Mouse (Mus musculus) small intestine, adult 2 months (tissue): Measurements from ENCODE around the gene Dennd6a. TPM values are rescaled to one million over a fixed set of nuclear protein-coding genes. Genes with fewer than 3 reads are reported as not detected.
A peak's percentile ranks its signal among the peaks of the same experiment; 100 is the strongest.

Experiments
- H3K27ac ChIP-seq: fragments of 200-500 bp; 2 replicates; pipeline ENCODE4 v1.5.1; 2012; ENCODE audit warnings: low read depth, low read length, control low read depth, inconsistent platforms; ENCODE audit not compliant: insufficient read depth
- H3K27me3 ChIP-seq: fragments of 200-500 bp; 2 replicates; pipeline ENCODE4 v1.6.1; 2012; ENCODE audit warnings: mild to moderate bottlenecking, moderate library complexity, low read length, inconsistent platforms; ENCODE audit not compliant: control insufficient read depth, insufficient read depth
- H3K36me3 ChIP-seq: fragments of 200-500 bp; 2 replicates; pipeline ENCODE4 v1.6.1; 2012; ENCODE audit warnings: mild to moderate bottlenecking, low read length, control low read depth, inconsistent platforms; ENCODE audit not compliant: control insufficient read depth, insufficient read depth
- H3K4me1 ChIP-seq: fragments of 200-500 bp; 2 replicates; pipeline ENCODE4 v1.6.1; 2012; ENCODE audit warnings: low read length, inconsistent platforms, mixed read lengths; ENCODE audit not compliant: control insufficient read depth, insufficient read depth, insufficient read length
- H3K4me3 ChIP-seq: fragments of 200-500 bp; 2 replicates; pipeline ENCODE4 v1.5.1; 2012; ENCODE audit warnings: low read depth, mild to moderate bottlenecking, control low read depth, inconsistent platforms, low read length, moderate library complexity
- CTCF ChIP-seq: fragments of 200-500 bp; IDR thresholded peaks from 2 replicates; pipeline ENCODE4 v1.5.1; 2012; ENCODE audit warnings: low read depth, mild to moderate bottlenecking, control low read depth, inconsistent platforms, low read length, moderate library complexity, mixed read lengths; ENCODE audit not compliant: insufficient replicate concordance, insufficient read length; ENCODE audit errors: extremely low read depth
- POLR2A ChIP-seq: fragments of 200-500 bp; IDR thresholded peaks from 2 replicates; pipeline ENCODE4 v1.6.1; 2012; ENCODE audit warnings: low read depth, mild to moderate bottlenecking, control low read depth, inconsistent platforms, low read length, moderate library complexity
- WGBS: fragments of 180-500 bp; shearing (Covaris S2); methylation state at CpG from one replicate; pipeline ENCODE4 v1.1.7; 2018; 5-methylcytosine and 5-hydroxymethylcytosine counted together
- polyA plus RNA-seq: library from polyadenylated mRNA; depleted of rRNA; stranded (reverse); fragments of >200 nt; gene quantifications from 2 replicates; pipeline ENCODE4 v1.2.3, GENCODE M21; 2012

Dennd6a gene
- polyA plus RNA-seq, 1 experiment: 8.6 TPM

DNA sequence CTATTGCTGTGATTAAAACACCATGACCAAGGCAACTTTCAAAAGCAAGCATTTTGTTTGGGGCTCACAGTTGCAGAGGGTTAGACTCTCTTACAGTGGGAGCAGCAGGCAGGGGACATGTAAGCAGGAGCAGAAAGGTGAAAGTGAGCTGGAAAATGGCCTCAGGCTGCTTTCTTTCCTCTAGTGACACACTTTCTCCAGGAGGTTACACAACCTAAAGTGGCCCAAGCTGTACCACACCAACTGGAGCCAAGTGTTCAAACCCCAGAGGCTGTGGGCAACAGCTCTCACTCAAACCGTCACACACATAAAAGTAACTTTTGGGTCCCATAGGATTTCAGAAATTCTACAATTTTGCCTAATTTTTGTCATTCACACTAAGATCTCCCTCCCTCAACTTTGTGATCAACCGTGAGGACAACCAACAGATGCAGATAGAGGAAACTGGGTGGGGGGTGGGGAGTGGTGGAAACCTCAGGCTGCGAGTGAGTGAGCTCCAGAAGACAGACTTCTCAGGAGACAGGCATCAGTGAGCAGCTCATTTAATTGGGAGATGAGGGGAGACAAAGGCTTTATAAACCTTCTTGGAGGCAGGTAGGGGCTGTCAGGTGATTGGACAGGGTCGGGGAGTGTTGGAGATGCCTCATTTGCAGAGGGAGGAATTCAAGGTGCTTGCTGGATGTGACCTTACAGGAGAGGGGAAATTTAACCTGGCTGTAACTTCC, 1.5 kb upstream of the Dennd6a start:
- Histone ChIP-seq H3K4me1 (no peaks in the 10 kb centered on the region), H3K36me3 (no peaks in the 10 kb centered on the region), H3K27ac (no peak overlapping the region), H3K4me3 (no peak overlapping the region), H3K27me3 (no peaks in the 10 kb centered on the region)
- 71% methylated on average over 4 of the region's 4 CpGs for WGBS
- TF ChIP-seq CTCF (no peak), POLR2A (no peak)

DNA sequence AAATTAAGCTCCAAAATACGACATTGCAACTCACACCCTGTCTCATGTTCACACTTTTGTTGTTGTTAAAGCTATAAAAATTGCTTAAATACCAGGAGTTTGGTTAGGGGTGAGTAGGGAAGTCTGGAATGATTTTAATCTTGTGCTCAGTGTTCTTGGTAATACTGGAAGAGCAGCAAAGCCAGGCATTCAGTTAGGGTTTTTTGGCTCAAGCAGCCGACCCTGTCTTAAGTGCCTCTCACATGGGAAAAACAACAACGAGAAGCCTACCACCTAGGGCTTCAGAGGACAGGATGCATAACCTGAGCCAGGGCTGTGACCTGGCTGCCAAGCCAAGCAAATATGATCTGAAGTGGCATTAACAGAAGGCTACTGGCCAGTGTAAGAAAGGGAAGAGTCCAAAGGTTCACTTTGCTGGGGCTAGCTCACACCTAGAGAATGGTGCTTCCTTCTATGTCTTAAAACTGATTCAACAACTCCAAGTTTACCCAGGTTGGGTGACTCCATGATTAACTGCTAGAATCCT, 2.7 kb downstream of the Dennd6a start:
- no peak for TF ChIP-seq CTCF
- no peak for TF ChIP-seq POLR2A
- Histone ChIP-seq H3K27ac (no peak overlapping the region), H3K4me3 (no peak overlapping the region), H3K4me1 (no peaks in the 10 kb centered on the region; the same call in 1 of the 2 replicates), H3K36me3 (no peaks in the 10 kb centered on the region), H3K27me3 (no peaks in the 10 kb centered on the region)
- 88% methylated on average over 3 of the region's 3 CpGs for WGBS

DNA sequence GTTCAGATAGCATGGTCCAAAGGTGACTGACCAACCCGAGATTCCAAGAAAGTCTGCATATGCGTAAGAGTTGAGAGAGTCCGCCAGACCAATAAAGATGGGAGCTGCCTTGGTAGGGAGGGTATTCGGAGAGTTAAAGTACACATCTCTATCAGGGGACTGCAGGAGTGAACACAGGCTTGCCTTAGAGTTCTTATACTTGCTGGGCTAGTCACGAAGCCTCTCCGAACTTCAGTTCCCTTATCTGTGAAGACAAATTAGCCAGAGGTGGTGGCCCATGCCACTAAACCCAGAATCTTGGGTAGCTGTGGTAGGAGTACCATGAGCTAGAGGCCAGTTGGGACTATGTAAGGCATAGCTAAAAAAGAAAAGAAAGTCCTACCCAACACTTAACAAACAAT, 5.1 kb downstream of the Dennd6a start:
- WGBS: 22% methylated on average over 6 of the region's 6 CpGs
- no peak; the same call in 1 of the 2 replicates for TF ChIP-seq POLR2A
- TF ChIP-seq CTCF: no peak
- H3K4me1 ChIP-seq: no peaks in the 10 kb centered on the region; the same call in 1 of the 2 replicates
- no peaks in the 10 kb centered on the region for H3K36me3 ChIP-seq
- no peak overlapping the region for H3K4me3 ChIP-seq
- H3K27ac ChIP-seq: peak overlapping the region; percentile 99
- no peaks in the 10 kb centered on the region for H3K27me3 ChIP-seq

DNA sequence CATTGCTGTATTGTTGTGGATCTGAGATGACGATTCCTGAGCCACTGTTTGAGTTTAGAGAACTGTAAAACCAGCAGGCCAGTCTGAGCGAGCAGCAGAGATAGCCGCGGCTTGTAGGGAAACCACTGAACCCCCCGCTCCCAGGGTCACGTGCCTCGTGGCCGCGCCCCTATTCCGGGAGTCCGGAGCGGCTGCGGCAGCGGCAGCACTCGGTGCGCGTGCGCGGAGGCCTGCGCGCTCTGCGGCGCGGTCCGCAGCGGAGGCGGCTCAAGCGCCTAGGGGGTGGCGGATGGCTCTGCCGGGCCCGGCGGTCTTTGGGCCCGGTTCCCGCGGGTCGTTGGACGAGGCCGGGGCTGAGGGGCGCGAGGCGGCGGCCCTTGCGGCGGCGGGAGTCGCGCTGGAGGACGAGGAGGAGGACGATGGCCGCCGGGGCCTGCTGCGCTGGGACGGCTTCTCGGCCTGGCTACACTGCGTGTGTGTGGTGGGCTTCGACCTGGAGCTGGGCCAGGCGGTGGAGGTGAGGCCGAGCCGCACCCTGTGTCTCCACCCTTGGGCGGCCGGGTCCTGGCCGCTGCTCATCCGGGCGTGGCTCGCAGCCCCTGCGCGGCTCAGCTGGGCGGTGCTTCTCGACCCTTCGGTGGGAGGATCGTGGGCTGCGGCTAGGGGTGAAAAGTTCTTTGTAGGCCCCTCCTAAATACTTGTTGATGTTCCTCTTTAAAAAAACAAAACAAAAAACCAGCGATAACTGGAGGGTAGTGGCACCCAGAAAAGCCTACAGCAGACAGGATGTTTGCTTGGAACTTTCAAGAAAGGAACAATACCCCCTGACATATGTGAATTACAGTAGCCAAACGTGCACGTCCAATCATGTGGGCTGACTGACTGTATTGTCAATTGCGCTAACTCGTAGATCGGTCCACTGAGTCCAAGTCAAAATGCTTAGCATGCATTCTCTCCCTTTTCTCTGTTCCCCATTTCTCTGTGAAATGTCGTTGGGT, 6.0 kb downstream of the Dennd6a start:
- WGBS: under 1% methylated on average over 79 of the region's 79 CpGs
- Histone ChIP-seq H3K27ac (peak overlapping the region; percentile 99), H3K4me1 (no peaks in the 10 kb centered on the region; the same call in 1 of the 2 replicates), H3K27me3 (no peaks in the 10 kb centered on the region), H3K36me3 (no peaks in the 10 kb centered on the region), H3K4me3 (peak overlapping the region; percentile 88)
- TF ChIP-seq POLR2A (peak; percentile 90), CTCF (no peak)

DNA sequence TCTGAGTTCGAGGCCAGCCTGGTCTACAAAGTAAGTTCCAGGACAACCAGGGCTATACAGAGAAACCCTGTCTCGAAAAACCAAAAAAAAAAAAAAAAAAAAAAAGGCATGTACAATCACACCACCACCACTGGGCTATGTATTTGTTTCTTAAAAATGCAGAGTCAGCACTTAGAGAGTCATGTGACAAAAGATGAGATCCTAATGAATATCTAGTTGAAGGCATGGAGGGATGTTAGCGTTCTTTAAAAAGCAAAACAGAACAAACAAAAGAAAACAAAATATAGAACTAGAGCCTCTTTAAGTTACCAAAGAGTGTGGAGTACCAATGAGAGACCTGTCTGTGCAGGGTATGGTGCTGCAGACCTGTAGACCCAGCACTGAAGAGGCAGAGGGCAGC, 10.0 kb downstream of the Dennd6a start:
- no peak overlapping the region for H3K27ac ChIP-seq
- H3K4me1 ChIP-seq: peaks cover 5% of the 10 kb centered on the region; the same call in 1 of the 2 replicates
- no peaks in the 10 kb centered on the region for H3K27me3 ChIP-seq
- TF ChIP-seq POLR2A (no peak), CTCF (no peak)
- H3K36me3 ChIP-seq: peaks cover 7% of the 10 kb centered on the region; the same call in 1 of the 2 replicates
- WGBS: 98% methylated on average over 2 of the region's 3 CpGs
- H3K4me3 ChIP-seq: no peak overlapping the region

DNA sequence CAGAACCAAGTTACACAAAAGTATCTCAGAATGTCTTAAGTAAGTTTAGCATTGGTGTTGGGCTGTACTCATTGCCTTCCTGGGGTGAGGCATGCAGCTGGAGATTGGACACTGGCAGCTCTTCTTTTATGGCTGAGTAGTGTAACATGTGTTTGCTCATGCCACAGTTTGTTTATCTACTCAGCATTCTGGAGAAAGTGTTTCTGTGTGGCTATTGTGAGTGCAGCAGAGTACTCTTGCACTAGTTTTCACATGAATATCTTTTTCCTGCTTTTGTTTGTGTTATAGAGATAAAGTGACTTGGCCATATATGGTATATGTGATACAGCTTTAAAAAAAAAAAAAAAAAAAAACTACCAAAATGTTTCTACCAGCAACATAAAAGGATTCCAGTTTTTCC, 13.5 kb downstream of the Dennd6a start:
- peaks cover 5% of the 10 kb centered on the region; the same call in 1 of the 2 replicates for H3K4me1 ChIP-seq
- no peak for TF ChIP-seq CTCF
- no peak for TF ChIP-seq POLR2A
- no peaks in the 10 kb centered on the region for H3K27me3 ChIP-seq
- peaks cover 7% of the 10 kb centered on the region for H3K36me3 ChIP-seq
- H3K27ac ChIP-seq: no peak overlapping the region
- H3K4me3 ChIP-seq: no peak overlapping the region
